Mouse (Mus musculus) embryonic facial prominence, embryonic 15.5 days (tissue): ENCODE results near the gene Scamp1. TPM values are rescaled to one million over a fixed set of nuclear protein-coding genes. Genes with fewer than 3 reads are reported as not detected.
A peak's percentile ranks its signal among the peaks of the same experiment; 100 is the strongest.

ENCODE experiments used
- ATAC-seq: fragments of 200-750 bp; cut with Nextera tagmentation; 2 replicates; pipeline ENCODE4 v1.8.0; 2017; ENCODE audit warnings: low read depth, moderate TSS enrichment; ENCODE audit not compliant: insufficient number of reproducible peaks, low FRiP score, low TSS enrichment
- H3K27ac ChIP-seq: fragments of 300-500 bp; sonication (generic); replicated peaks from 2 replicates; pipeline ENCODE4 v1.5.1; 2015; ENCODE audit warnings: mild to moderate bottlenecking, inconsistent platforms
- H3K27me3 ChIP-seq: fragments of 300-500 bp; sonication (generic); 2 replicates; pipeline ENCODE4 v1.6.1; 2015; ENCODE audit warnings: inconsistent platforms
- H3K36me3 ChIP-seq: fragments of 300-500 bp; sonication (generic); 2 replicates; pipeline ENCODE4 v1.6.1; 2015; ENCODE audit warnings: mild to moderate bottlenecking, inconsistent platforms
- H3K4me1 ChIP-seq: fragments of 300-500 bp; sonication (generic); 2 replicates; pipeline ENCODE4 v1.6.1; 2015; ENCODE audit warnings: inconsistent platforms
- H3K4me2 ChIP-seq: fragments of 300-500 bp; sonication (generic); replicated peaks from 2 replicates; pipeline ENCODE4 v1.6.1; 2015; ENCODE audit warnings: mild to moderate bottlenecking, inconsistent platforms
- H3K4me3 ChIP-seq: fragments of 300-500 bp; sonication (generic); replicated peaks from 2 replicates; pipeline ENCODE4 v1.5.1; 2015; ENCODE audit warnings: mild to moderate bottlenecking, inconsistent platforms
- H3K9ac ChIP-seq: fragments of 300-500 bp; sonication (generic); 2 replicates; pipeline ENCODE4 v1.6.1; 2015; ENCODE audit warnings: inconsistent platforms
- H3K9me3 ChIP-seq: fragments of 300-500 bp; sonication (generic); replicated peaks from 2 replicates; pipeline ENCODE4 v1.6.1; 2016; ENCODE audit warnings: inconsistent platforms
- WGBS: fragments of 180-500 bp; shearing (Covaris S2); methylation state at CpG from one replicate; pipeline ENCODE4 v1.1.7; 2015; 5-methylcytosine and 5-hydroxymethylcytosine counted together
- polyA plus RNA-seq: library from polyadenylated mRNA; unstranded; fragments of >200 nt; fragmentation: Nextera tagmentation; extraction: Ambion mirVana; gene quantifications from 2 replicates; pipeline ENCODE4 v1.2.1, GENCODE M21; 2015

Scamp1 gene
- polyA plus RNA-seq, 1 experiment from 2014 or later = 36.7 TPM

DNA sequence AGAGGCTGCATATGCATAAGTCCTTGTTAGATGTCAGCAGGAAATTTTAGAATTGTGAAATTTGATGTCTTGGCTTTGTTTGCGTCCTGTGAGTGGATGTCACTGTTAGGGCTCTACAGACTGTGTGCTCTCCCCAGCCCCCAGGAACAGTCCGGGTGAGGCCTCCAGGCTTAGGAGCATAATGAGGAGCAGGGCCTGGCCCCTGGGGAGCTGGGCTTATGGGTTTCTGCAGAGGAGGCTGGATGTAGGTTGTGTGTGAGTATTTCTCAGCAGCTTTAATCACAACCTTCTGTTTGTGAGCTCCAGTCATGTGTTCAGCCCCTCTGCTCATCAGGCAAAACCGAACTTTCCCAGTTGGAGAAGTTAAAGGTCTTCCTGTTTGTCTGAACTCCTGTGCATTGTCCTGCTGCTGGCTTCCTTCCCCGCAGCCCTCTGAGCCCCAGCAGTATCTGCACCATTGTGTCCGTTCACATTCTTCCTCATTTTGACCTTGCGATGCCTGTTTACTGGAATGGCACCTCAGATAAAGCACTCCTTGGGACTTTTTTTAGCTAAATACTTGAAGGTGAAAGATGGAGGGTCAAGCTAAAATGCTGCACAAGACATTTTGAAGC is 126.7 kb downstream of the Scamp1 start:
- H3K27me3 ChIP-seq = no peaks in the 10 kb centered on the region
- H3K4me3 ChIP-seq = no peak overlapping the region
- no peaks in the 10 kb centered on the region for H3K9me3 ChIP-seq
- no peak overlapping the region; the same call in 1 of the 2 replicates for H3K4me2 ChIP-seq
- 25% methylated on average over 6 of the region's 6 CpGs for WGBS
- peaks cover 25% of the 10 kb centered on the region for H3K4me1 ChIP-seq
- ATAC-seq = peak; percentile 66
- no peaks in the 10 kb centered on the region for H3K36me3 ChIP-seq
- no peak overlapping the region for H3K9ac ChIP-seq
- H3K27ac ChIP-seq = peak overlapping the region; percentile 83

DNA sequence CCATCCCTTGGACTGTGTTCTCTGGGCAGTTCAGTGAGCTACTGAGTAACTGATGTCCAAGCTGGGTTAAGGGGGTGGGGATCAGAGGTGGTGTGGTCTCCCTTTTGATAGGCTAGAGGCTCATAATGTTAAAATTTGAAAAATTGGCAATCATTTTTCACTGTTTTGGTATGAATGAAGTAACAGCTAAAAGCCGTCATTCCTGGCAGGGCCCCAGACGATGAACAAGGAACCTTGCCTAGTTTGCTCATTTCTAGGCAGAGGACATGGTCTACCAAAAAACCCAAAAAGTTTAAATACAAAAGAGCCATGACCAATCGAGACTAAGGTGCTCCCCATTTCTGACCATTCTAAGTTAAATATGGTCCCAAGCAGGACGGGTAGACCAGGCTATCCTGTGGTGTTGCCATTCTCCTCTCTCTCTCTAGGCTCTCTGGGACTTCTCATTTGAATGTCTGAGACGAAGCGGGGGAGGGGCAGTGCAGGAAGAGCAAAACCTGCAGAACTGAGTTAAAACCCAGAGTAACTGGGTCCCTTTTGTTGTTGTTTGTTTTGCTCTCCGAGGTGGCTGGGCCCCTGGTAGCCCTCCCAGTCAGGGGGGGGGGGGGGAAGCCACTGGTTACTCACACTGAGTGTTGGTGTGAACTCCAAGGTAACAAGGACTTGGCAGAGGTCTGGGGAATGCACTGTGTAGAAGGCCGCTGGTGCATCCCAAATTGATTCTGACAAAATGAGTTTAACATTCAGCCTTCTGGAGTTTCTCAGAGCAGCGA is 129.8 kb downstream of the Scamp1 start:
- ATAC-seq = no peak
- H3K36me3 ChIP-seq = no peaks in the 10 kb centered on the region; the same call in 1 of the 2 replicates
- H3K27ac ChIP-seq = 0 out of 2 replicates have a peak overlapping the region, but pooled peaks have one; percentile 30
- 50% methylated on average over 9 of the region's 9 CpGs for WGBS
- no peak overlapping the region for H3K4me2 ChIP-seq
- H3K9ac ChIP-seq = no peak overlapping the region
- H3K4me3 ChIP-seq = no peak overlapping the region
- no peaks in the 10 kb centered on the region for H3K9me3 ChIP-seq
- no peaks in the 10 kb centered on the region for H3K27me3 ChIP-seq
- H3K4me1 ChIP-seq = peaks cover 25% of the 10 kb centered on the region

DNA sequence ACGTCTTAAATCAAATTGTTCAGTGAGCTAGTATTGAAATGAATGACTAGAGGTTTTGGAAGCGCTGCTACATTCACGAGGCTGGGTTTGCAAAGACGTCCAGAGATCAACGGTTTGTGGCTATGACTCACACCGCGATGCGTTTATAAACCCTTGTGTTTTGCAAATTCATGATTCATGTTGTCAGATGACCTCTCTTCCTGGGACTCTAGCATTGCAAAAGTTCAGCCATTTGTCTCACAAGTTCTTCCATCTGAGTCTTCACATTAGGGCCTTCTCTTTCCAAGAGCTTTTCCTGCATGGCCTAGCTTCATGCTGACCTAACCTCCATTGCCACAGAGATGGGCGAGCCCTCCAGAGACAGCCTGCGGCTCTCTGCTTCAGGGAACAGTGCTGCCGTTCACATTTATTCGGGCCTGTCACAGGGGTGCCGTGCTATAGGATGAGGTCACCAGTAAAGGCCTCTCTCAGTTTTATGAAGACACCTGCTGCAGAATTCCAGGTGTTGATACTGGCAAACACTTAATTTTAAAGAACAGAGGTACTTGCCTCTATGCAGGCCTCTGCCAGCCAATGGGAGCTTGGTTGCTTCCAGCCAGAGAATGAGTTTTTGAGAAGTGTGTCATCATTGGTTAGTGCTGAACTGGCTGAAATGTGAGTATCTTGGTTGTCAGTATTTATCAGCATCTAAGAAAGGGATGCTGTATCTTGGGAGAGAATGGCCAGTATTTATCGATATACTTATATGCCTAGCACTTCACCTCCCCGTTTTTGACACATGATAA is 131.0 kb downstream of the Scamp1 start:
- Histone ChIP-seq H3K9me3 (no peaks in the 10 kb centered on the region), H3K27ac (no peak overlapping the region), H3K36me3 (no peaks in the 10 kb centered on the region; the same call in 1 of the 2 replicates), H3K4me1 (peaks cover 24% of the 10 kb centered on the region), H3K27me3 (no peaks in the 10 kb centered on the region), H3K9ac (no peak overlapping the region), H3K4me3 (no peak overlapping the region), H3K4me2 (no peak overlapping the region)
- WGBS = 79% methylated on average over 15 of the region's 15 CpGs
- ATAC-seq = no peak

DNA sequence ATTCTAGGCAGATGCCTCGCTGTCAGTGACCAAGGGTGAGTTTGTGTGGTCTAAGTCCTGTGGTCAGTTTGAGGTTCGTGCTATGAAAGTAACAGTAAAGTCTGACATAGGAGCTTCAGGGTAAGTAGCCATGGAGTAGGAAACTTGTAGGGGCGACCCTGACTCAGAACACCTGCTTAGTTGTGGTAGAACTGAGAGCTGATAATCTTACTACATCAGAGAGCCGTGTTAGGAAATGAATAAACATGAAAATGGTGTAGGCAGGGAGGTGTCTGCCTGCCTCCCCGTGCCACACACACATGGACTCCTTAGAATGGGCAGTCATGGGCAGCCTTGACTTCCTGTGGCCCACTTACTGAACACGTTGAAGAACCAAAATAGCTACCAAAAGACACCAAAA is 132.0 kb downstream of the Scamp1 start:
- no peak for ATAC-seq

DNA sequence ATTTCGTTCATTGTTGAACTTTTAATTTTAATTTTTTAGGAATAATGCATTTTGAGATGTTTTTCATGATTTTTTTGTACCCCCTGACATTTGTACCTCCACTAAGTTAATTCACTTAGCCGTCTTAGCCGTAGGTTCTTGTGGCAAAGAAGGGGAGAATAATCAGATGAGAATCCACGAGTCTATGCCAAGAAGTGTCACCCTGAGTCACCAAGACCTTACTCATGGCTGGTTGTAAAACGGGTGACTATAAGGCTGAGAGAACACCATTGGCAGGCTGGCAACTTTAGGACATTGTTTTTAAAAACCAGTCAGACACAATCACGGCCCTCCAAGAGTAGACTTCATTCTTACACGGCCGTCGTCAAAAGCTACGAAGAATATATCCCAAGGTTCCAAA is 132.8 kb downstream of the Scamp1 start:
- Histone ChIP-seq H3K4me1 (peaks cover 15% of the 10 kb centered on the region; the same call in 1 of the 2 replicates), H3K4me2 (no peak overlapping the region), H3K27ac (no peak overlapping the region), H3K36me3 (no peaks in the 10 kb centered on the region; the same call in 1 of the 2 replicates), H3K9ac (no peak overlapping the region), H3K27me3 (no peaks in the 10 kb centered on the region), H3K9me3 (no peaks in the 10 kb centered on the region), H3K4me3 (no peak overlapping the region)
- no peak for ATAC-seq
- WGBS = 95% methylated on average over 10 of the region's 10 CpGs

More for the DNA sequence above, 132.0 kb downstream of the Scamp1 start:
- 75% methylated on average over 6 of the region's 6 CpGs for WGBS
- no peaks in the 10 kb centered on the region for H3K9me3 ChIP-seq
- H3K27ac ChIP-seq = no peak overlapping the region
- peaks cover 16% of the 10 kb centered on the region for H3K4me1 ChIP-seq
- no peaks in the 10 kb centered on the region; the same call in 1 of the 2 replicates for H3K36me3 ChIP-seq
- H3K9ac ChIP-seq = no peak overlapping the region
- no peak overlapping the region for H3K4me3 ChIP-seq
- H3K4me2 ChIP-seq = no peak overlapping the region
- H3K27me3 ChIP-seq = no peaks in the 10 kb centered on the region

Other genes starting within 250 kb of the Scamp1 start
- gene Lhfpl2, start 228.1 kb downstream of the Scamp1 start, polyA plus RNA-seq = 77.0 and 91.6 TPM in 2 replicates
- 42.8 and 43.8 TPM in 2 replicates for gene Ap3b1, start 73.1 kb upstream of the Scamp1 start, polyA plus RNA-seq